Mouse (Mus musculus): ENCODE data around the gene Dock2. TPM values are rescaled to one million over a fixed set of nuclear protein-coding genes. Genes with fewer than 3 reads are reported as not detected.

The Dock2 gene
- polyA plus RNA-seq, 1 experiment from 2014 or later, result 1.6 TPM

GRCm38 (mm10) chr11:34467056-34467455, 316.6 kb downstream of the Dock2 start:
- no peak overlapping the region for H3K4me2 ChIP-seq (replicated peaks; ENCODE audit: low read depth, low read length)
- no peak for ATAC-seq (ENCODE audit: low FRiP score, low TSS enrichment)
- WGBS, result 58% methylated on average over 1 of the region's 1 CpGs
- no peaks in the 10 kb centered on the region for H3K4me1 ChIP-seq (ENCODE audit: insufficient read depth, low read length)
- no peak overlapping the region for H3K27ac ChIP-seq (ENCODE audit: low read length)
- H3K9me3 ChIP-seq (ENCODE audit: low read length), result no peaks in the 10 kb centered on the region
- no peaks in the 10 kb centered on the region for H3K36me3 ChIP-seq (ENCODE audit: insufficient read depth, low read length)
- H3K27me3 ChIP-seq (ENCODE audit: insufficient read depth, low read length), result no peaks in the 10 kb centered on the region
- H3K9ac ChIP-seq (replicated peaks; ENCODE audit: low read length), result no peak overlapping the region
- no peak overlapping the region for H3K4me3 ChIP-seq (ENCODE audit: low read length)

DNA sequence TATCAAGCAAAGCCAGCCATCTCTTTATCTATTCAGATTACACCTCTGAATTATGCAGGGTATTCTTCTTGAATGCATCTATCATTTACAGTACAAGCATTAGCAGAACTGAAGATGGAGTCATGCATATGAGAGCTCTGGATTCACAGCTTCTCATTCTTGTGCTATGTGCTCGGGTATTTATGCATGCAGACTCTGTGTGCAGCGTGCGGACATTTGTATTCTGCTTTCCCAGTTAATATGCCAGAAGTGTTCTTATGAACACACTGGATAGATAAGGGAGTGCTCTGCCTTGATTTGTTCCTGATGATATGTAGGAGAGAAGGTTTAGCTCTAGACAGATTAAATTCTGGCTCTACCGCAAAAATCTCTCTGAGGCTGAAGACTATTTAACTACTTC, 333.7 kb downstream of the Dock2 start:
- H3K27ac ChIP-seq (ENCODE audit: low read length), result no peak overlapping the region
- H3K4me2 ChIP-seq (replicated peaks; ENCODE audit: low read depth, low read length), result no peak overlapping the region
- ATAC-seq (ENCODE audit: low FRiP score, low TSS enrichment), result no peak
- no peak overlapping the region for H3K4me3 ChIP-seq (ENCODE audit: low read length)
- WGBS, result 93% methylated on average over 4 of the region's 4 CpGs
- no peaks in the 10 kb centered on the region for H3K9me3 ChIP-seq (ENCODE audit: low read length)
- H3K4me1 ChIP-seq (ENCODE audit: insufficient read depth, low read length), result no peaks in the 10 kb centered on the region
- H3K36me3 ChIP-seq (ENCODE audit: insufficient read depth, low read length), result no peaks in the 10 kb centered on the region
- no peaks in the 10 kb centered on the region for H3K27me3 ChIP-seq (ENCODE audit: insufficient read depth, low read length)
- H3K9ac ChIP-seq (replicated peaks; ENCODE audit: low read length), result no peak overlapping the region

GRCm38 (mm10) chr11:34447891-34448290, 335.8 kb downstream of the Dock2 start:
- Histone ChIP-seq H3K4me1 (ENCODE audit: insufficient read depth, low read length) (no peaks in the 10 kb centered on the region), H3K27me3 (ENCODE audit: insufficient read depth, low read length) (no peaks in the 10 kb centered on the region), H3K36me3 (ENCODE audit: insufficient read depth, low read length) (no peaks in the 10 kb centered on the region), H3K9ac (replicated peaks; ENCODE audit: low read length) (no peak overlapping the region), H3K9me3 (ENCODE audit: low read length) (no peaks in the 10 kb centered on the region), H3K4me2 (replicated peaks; ENCODE audit: low read depth, low read length) (no peak overlapping the region), H3K27ac (ENCODE audit: low read length) (no peak overlapping the region), H3K4me3 (ENCODE audit: low read length) (no peak overlapping the region)
- no peak for ATAC-seq (ENCODE audit: low FRiP score, low TSS enrichment)
- WGBS, result 44% methylated on average over 4 of the region's 4 CpGs

DNA sequence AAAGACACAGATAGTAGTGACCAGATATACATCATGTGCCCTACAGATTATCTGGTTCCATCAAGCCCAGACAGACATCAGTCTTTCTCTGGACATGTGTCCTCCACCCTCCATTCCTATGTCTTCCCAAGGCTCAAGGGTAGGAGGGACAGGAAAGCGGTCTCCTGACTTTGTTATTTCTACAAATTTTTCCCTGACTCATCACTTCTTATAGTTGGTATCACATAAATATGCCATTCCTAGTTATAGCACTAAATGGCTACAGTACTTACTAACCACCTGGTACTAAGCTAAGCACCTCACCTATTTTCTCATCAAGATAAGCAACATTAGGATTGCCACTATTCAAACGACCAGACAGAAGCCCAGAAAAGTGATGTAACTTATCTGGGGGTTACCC, 345.3 kb downstream of the Dock2 start:
- ATAC-seq (ENCODE audit: low FRiP score, low TSS enrichment), result no peak
- Histone ChIP-seq H3K9me3 (ENCODE audit: low read length) (no peaks in the 10 kb centered on the region), H3K4me2 (replicated peaks; ENCODE audit: low read depth, low read length) (no peak overlapping the region), H3K36me3 (ENCODE audit: insufficient read depth, low read length) (no peaks in the 10 kb centered on the region), H3K4me1 (ENCODE audit: insufficient read depth, low read length) (no peaks in the 10 kb centered on the region), H3K9ac (replicated peaks; ENCODE audit: low read length) (no peak overlapping the region), H3K27ac (ENCODE audit: low read length) (no peak overlapping the region), H3K27me3 (ENCODE audit: insufficient read depth, low read length) (no peaks in the 10 kb centered on the region), H3K4me3 (ENCODE audit: low read length) (no peak overlapping the region)
- 39% methylated on average over 2 of the region's 2 CpGs for WGBS

GRCm38 (mm10) chr11:34437446-34437845, 346.2 kb downstream of the Dock2 start:
- Histone ChIP-seq H3K4me3 (ENCODE audit: low read length) (no peak overlapping the region), H3K9ac (replicated peaks; ENCODE audit: low read length) (no peak overlapping the region), H3K9me3 (ENCODE audit: low read length) (no peaks in the 10 kb centered on the region), H3K27ac (ENCODE audit: low read length) (no peak overlapping the region), H3K36me3 (ENCODE audit: insufficient read depth, low read length) (no peaks in the 10 kb centered on the region), H3K4me1 (ENCODE audit: insufficient read depth, low read length) (no peaks in the 10 kb centered on the region), H3K27me3 (ENCODE audit: insufficient read depth, low read length) (no peaks in the 10 kb centered on the region), H3K4me2 (replicated peaks; ENCODE audit: low read depth, low read length) (no peak overlapping the region)
- WGBS, result 70% methylated on average over 1 of the region's 1 CpGs
- ATAC-seq (ENCODE audit: low FRiP score, low TSS enrichment), result no peak

DNA sequence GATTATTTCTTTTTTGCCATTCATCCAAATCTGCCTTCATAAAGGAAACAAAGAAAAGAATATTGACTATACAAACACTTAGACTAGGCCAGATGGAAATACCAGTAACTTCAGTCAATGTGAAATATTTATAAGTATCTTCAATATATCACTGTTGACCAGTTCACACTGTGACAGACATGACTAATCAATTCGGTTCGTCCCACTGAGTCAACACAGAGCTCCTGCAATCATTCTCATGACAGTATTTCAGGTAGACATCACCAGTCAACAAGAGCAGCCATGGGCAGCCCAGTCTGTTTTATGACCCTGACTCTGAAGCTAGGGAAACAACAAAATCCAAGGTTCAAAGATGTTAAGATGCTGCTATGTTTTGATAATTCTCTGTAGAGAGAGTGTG, 351.7 kb downstream of the Dock2 start:
- Histone ChIP-seq H3K9me3 (ENCODE audit: low read length) (no peaks in the 10 kb centered on the region), H3K36me3 (ENCODE audit: insufficient read depth, low read length) (no peaks in the 10 kb centered on the region), H3K4me2 (replicated peaks; ENCODE audit: low read depth, low read length) (no peak overlapping the region), H3K27me3 (ENCODE audit: insufficient read depth, low read length) (no peaks in the 10 kb centered on the region), H3K4me3 (ENCODE audit: low read length) (no peak overlapping the region), H3K27ac (ENCODE audit: low read length) (no peak overlapping the region), H3K4me1 (ENCODE audit: insufficient read depth, low read length) (no peaks in the 10 kb centered on the region), H3K9ac (replicated peaks; ENCODE audit: low read length) (no peak overlapping the region)
- WGBS, result 62% methylated on average over 2 of the region's 2 CpGs
- ATAC-seq (ENCODE audit: low FRiP score, low TSS enrichment), result no peak

DNA sequence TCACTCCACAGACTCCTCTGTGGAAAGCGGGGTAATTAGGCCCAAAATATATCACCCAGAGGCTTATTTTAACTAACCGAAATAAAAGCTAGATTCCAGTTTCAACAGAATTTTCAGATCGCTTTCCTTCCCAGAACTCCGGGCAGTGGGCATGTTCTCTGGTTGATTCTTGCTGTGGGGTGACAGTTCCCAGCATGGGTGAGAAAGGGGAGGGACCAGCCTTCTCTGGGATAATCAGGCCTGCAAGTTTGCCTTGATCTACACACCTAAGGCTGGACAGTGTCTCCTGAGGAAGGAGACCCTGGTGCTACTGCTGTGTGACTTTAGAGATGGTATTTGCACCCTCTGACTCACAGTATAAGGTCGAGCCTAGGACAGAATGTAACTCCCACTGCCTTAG, 352.3 kb downstream of the Dock2 start:
- Histone ChIP-seq H3K4me3 (ENCODE audit: low read length) (no peak overlapping the region), H3K36me3 (ENCODE audit: insufficient read depth, low read length) (no peaks in the 10 kb centered on the region), H3K9me3 (ENCODE audit: low read length) (no peaks in the 10 kb centered on the region), H3K9ac (replicated peaks; ENCODE audit: low read length) (no peak overlapping the region), H3K27ac (ENCODE audit: low read length) (no peak overlapping the region), H3K4me2 (replicated peaks; ENCODE audit: low read depth, low read length) (no peak overlapping the region), H3K27me3 (ENCODE audit: insufficient read depth, low read length) (no peaks in the 10 kb centered on the region), H3K4me1 (ENCODE audit: insufficient read depth, low read length) (no peaks in the 10 kb centered on the region)
- 60% methylated on average over 5 of the region's 5 CpGs for WGBS
- no peak for ATAC-seq (ENCODE audit: low FRiP score, low TSS enrichment)

DNA sequence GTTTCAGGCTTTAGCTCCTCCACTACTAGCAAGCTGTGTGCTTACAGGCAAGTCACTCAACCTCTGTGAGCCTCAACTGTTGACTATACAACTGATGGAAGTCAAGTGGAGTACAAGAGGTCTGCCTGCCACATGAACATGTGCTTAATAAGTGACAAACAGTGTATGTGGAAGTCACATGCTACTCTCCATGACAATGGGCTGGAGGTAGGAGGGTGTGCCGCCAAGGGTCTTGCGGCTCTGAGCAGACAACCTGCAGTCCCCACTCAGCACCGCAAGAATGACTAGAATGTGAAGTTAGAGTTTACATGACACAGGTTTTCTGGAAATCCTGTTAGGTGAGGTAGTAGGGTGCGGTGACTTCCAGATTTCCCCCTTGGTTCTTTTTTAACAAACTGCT, 352.8 kb downstream of the Dock2 start:
- no peak overlapping the region for H3K4me3 ChIP-seq (ENCODE audit: low read length)
- no peaks in the 10 kb centered on the region for H3K4me1 ChIP-seq (ENCODE audit: insufficient read depth, low read length)
- H3K27me3 ChIP-seq (ENCODE audit: insufficient read depth, low read length), result no peaks in the 10 kb centered on the region
- no peak overlapping the region for H3K27ac ChIP-seq (ENCODE audit: low read length)
- no peaks in the 10 kb centered on the region for H3K9me3 ChIP-seq (ENCODE audit: low read length)
- no peak for ATAC-seq (ENCODE audit: low FRiP score, low TSS enrichment)
- no peak overlapping the region for H3K9ac ChIP-seq (replicated peaks; ENCODE audit: low read length)
- WGBS, result 85% methylated on average over 4 of the region's 4 CpGs
- H3K4me2 ChIP-seq (replicated peaks; ENCODE audit: low read depth, low read length), result no peak overlapping the region
- H3K36me3 ChIP-seq (ENCODE audit: insufficient read depth, low read length), result no peaks in the 10 kb centered on the region

DNA sequence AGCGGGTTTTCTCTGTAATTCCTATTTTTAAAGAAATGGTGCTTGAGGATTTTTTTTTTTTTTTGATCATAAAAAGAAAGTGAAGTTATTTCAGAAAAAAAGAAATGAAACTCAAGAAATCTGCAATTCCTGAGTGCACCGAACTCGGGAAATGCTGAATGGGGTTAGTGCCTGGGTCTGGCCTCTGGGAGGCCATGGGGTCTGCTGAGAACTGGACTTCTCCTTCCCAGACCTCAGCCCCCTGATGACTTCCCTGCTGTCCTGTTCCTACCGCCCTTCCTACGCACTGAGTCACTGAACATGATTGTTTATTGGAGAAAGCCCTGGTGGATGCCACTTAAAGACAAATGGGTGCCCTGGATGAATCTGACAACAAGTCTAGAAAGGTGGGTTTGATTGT, 356.5 kb downstream of the Dock2 start:
- H3K4me2 ChIP-seq (replicated peaks; ENCODE audit: low read depth, low read length), result no peak overlapping the region
- H3K36me3 ChIP-seq (ENCODE audit: insufficient read depth, low read length), result no peaks in the 10 kb centered on the region
- H3K4me3 ChIP-seq (ENCODE audit: low read length), result no peak overlapping the region
- H3K9me3 ChIP-seq (ENCODE audit: low read length), result no peaks in the 10 kb centered on the region
- no peaks in the 10 kb centered on the region for H3K27me3 ChIP-seq (ENCODE audit: insufficient read depth, low read length)
- H3K27ac ChIP-seq (ENCODE audit: low read length), result no peak overlapping the region
- H3K9ac ChIP-seq (replicated peaks; ENCODE audit: low read length), result no peak overlapping the region
- ATAC-seq (ENCODE audit: low FRiP score, low TSS enrichment), result no peak
- 85% methylated on average over 5 of the region's 5 CpGs for WGBS
- no peaks in the 10 kb centered on the region for H3K4me1 ChIP-seq (ENCODE audit: insufficient read depth, low read length)

- Histone ChIP-seq H3K36me3 (ENCODE audit: insufficient read depth, low read length) (no peaks in the 10 kb centered on the region), H3K9ac (replicated peaks; ENCODE audit: low read length) (no peak overlapping the region), H3K27me3 (ENCODE audit: insufficient read depth, low read length) (no peaks in the 10 kb centered on the region), H3K4me2 (replicated peaks; ENCODE audit: low read depth, low read length) (no peak overlapping the region), H3K27ac (ENCODE audit: low read length) (no peak overlapping the region), H3K4me1 (ENCODE audit: insufficient read depth, low read length) (no peaks in the 10 kb centered on the region), H3K9me3 (ENCODE audit: low read length) (no peaks in the 10 kb centered on the region), H3K4me3 (ENCODE audit: low read length) (no peak overlapping the region)
- WGBS, result 75% methylated on average over 1 of the region's 1 CpGs
- peak; percentile 78 for ATAC-seq (ENCODE audit: low FRiP score, low TSS enrichment)
These were observed 359.1 kb downstream of the Dock2 start for GRCm38 (mm10) chr11:34424546-34424945.

GRCm38 (mm10) chr11:34421061-34421460, 362.6 kb downstream of the Dock2 start:
- Histone ChIP-seq H3K9me3 (ENCODE audit: low read length) (no peaks in the 10 kb centered on the region), H3K4me2 (replicated peaks; ENCODE audit: low read depth, low read length) (no peak overlapping the region), H3K4me1 (ENCODE audit: insufficient read depth, low read length) (no peaks in the 10 kb centered on the region), H3K9ac (replicated peaks; ENCODE audit: low read length) (no peak overlapping the region), H3K36me3 (ENCODE audit: insufficient read depth, low read length) (no peaks in the 10 kb centered on the region), H3K27ac (ENCODE audit: low read length) (no peak overlapping the region), H3K4me3 (ENCODE audit: low read length) (no peak overlapping the region), H3K27me3 (ENCODE audit: insufficient read depth, low read length) (no peaks in the 10 kb centered on the region)
- 44% methylated on average over 6 of the region's 6 CpGs for WGBS
- no peak for ATAC-seq (ENCODE audit: low FRiP score, low TSS enrichment)
